Mouse (Mus musculus): Measurements from ENCODE around the gene Gtf2i.

GRCm38 (mm10) chr5:134237508-134237907 lies 77.1 kb downstream of the Gtf2i start:
- no peak for TF ChIP-seq EP300 (IDR thresholded peaks at IDR 0.05; ENCODE audit: low read length)
- no peak for TF ChIP-seq ZNF384 (IDR thresholded peaks at IDR 0.05; ENCODE audit: low read depth, low read length)
- no peak for TF ChIP-seq CTCF (conservative IDR thresholded peaks at IDR 0.05 in 1 of 2, IDR thresholded peaks at IDR 0.05 in 1 of 2; ENCODE audit: low read depth in 2 of 2, low read length in 2 of 2)
- no peak for TF ChIP-seq POLR2A (IDR thresholded peaks at IDR 0.05; ENCODE audit: low read depth, low read length)
- TF ChIP-seq PAX5 (IDR thresholded peaks at IDR 0.05; ENCODE audit: low read length): no peak
- no peak for TF ChIP-seq RAD21 (IDR thresholded peaks at IDR 0.05; ENCODE audit: low read depth, low read length)
- TF ChIP-seq ZC3H11A (IDR thresholded peaks at IDR 0.05; ENCODE audit: low read depth, low read length): no peak
- no peak for TF ChIP-seq USF1 (IDR thresholded peaks at IDR 0.05; ENCODE audit: low read depth, low read length)
- TF ChIP-seq MAX (IDR thresholded peaks at IDR 0.05; ENCODE audit: low read length): no peak
- TF ChIP-seq NELFE (IDR thresholded peaks at IDR 0.05; ENCODE audit: low read depth, low read length): no peak
- no peak for TF ChIP-seq MYC (IDR thresholded peaks at IDR 0.05; ENCODE audit: low read depth, low read length)
- TF ChIP-seq GABPA (IDR thresholded peaks at IDR 0.05; ENCODE audit: insufficient replicate concordance, low read depth, low read length): no peak

Measured in CH12.LX (cell line).